Mouse (Mus musculus): ENCODE data around the gene Prr18. TPM values are rescaled to one million over a fixed set of nuclear protein-coding genes. Genes with fewer than 3 reads are reported as not detected.
A peak's percentile ranks its signal among the peaks of the same experiment; 100 is the strongest.
"Not testable (repeated sequence)": the region's sequence is repeated elsewhere in the genome, so short reads cannot be mapped to it uniquely, and the experiment has no call there.

Prr18 gene
- total and polyA plus RNA-seq, 2 experiments from 2014 or later = not detected

DNA sequence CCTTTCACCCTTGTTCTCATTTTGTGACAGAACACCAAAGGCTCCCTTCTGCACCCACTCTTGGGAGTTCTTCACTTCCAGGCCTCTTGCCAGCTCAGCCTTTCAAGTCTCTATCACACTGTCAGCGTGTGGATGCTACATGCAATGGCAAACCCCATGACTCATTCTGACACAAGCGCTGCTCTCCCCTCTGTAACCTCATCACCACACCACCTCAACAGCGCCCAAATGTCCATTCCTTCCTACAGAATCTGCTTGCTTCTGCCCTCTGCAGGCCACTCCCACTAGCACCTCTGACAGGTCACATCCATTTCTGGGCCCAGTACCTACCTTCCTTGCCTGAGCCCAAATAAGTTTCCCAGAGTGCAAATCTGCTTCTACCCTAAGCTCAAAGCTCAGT is 31.5 kb upstream of the Prr18 start:
- H3K27ac ChIP-seq (ENCODE audit: low read depth) = no peak overlapping the region
- no peaks in the 10 kb centered on the region for H3K9me3 ChIP-seq (replicated peaks; ENCODE audit: control insufficient read depth, low read length)
- no peak overlapping the region for H3K9ac ChIP-seq (replicated peaks; ENCODE audit: low read depth, low read length)
- H3K36me3 ChIP-seq (replicated peaks; ENCODE audit: control insufficient read depth, insufficient read depth, low read length) = no peaks in the 10 kb centered on the region
- H3K4me1 ChIP-seq (ENCODE audit: control insufficient read depth, insufficient read depth) = no peaks in the 10 kb centered on the region
- no peak for DNase-seq (ENCODE audit: low spot score)
- H3K27me3 ChIP-seq (ENCODE audit: control insufficient read depth, insufficient read depth, low read length) = no peaks in the 10 kb centered on the region
- no peak overlapping the region for H3K4me3 ChIP-seq (ENCODE audit: low read depth, low read length)
- no peak for TF ChIP-seq EP300 (IDR thresholded peaks at IDR 0.05; ENCODE audit: low read depth)
- TF ChIP-seq CTCF (IDR thresholded peaks at IDR 0.05; ENCODE audit: low read depth) = peak; percentile 42
- WGBS = 26% methylated on average over 3 of the region's 3 CpGs
- no peak overlapping the region for H3K4me2 ChIP-seq (ENCODE audit: low read depth, low read length)
- peak; percentile 30; the same call in 1 of the 2 replicates for ATAC-seq (ENCODE audit: insufficient read depth, low read depth)

DNA sequence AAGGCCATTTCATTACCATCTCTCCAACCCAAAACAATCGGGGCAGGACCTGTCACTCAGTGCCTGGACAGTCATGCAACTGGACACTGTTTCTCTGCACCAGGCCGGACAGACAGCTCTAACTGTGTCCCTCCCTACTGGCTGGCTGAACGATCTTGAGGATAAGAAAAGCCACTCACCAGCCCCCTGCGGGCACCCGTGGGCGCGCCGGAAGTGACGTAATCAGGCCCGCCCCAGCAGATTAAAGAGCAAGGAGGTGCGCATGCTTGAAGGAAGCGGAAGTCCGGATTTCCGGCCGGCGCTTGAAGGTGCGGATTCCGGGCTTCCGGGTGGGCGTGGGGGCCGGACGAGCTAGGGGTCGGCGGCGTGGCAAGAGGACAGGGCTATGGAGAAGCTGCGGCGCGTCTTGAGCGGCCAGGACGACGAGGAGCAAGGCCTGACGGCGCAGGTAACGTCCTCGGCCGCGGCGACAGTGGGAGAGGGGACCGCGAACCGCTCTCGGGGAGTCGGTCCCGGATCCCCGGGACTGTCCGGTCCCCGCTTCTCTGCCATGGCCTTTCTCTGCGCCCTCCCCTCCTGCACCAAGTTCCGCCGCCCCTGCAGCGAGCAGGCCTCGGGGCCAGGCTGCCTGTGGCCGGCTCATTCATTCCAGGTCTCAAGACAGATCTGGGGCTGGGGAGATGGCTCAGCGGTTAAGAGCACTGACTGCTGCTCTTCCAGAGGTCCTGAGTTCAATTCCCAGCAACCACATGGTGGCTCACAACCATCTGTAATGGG is 26.2 kb upstream of the Prr18 start, which contains the start of gene Sft2d1:
Sft2d1 (plus strand) TSS at position 265 of the 777 bp plus-strand sequence.
- Histone ChIP-seq H3K27ac (ENCODE audit: low read depth) (peak within 1 kb of the TSS; percentile 78), H3K27me3 (ENCODE audit: control insufficient read depth, insufficient read depth, low read length) (no peaks in the 10 kb centered on the region), H3K9me3 (replicated peaks; ENCODE audit: control insufficient read depth, low read length) (no peaks in the 10 kb centered on the region), H3K4me3 (ENCODE audit: low read depth, low read length) (peak within 1 kb of the TSS; percentile 96), H3K4me2 (ENCODE audit: low read depth, low read length) (peak within 1 kb of the TSS; percentile 83), H3K9ac (replicated peaks; ENCODE audit: low read depth, low read length) (peak within 1 kb of the TSS; percentile 74), H3K36me3 (replicated peaks; ENCODE audit: control insufficient read depth, insufficient read depth, low read length) (no peaks in the 10 kb centered on the region), H3K4me1 (ENCODE audit: control insufficient read depth, insufficient read depth) (peaks cover 3% of the 10 kb centered on the region; the same call in 1 of the 2 replicates)
- peak; percentile 91 for DNase-seq (ENCODE audit: low spot score)
- TF ChIP-seq CTCF (IDR thresholded peaks at IDR 0.05; ENCODE audit: low read depth) (no peak), EP300 (IDR thresholded peaks at IDR 0.05; ENCODE audit: low read depth) (peak; percentile 80)
- WGBS = under 1% methylated on average over 53 of the region's 54 CpGs
- ATAC-seq (ENCODE audit: insufficient read depth, low read depth) = peak; percentile 96

- H3K36me3 ChIP-seq (replicated peaks; ENCODE audit: control insufficient read depth, insufficient read depth, low read length) = no peaks in the 10 kb centered on the region
- WGBS = 35% methylated on average over 3 of the region's 3 CpGs
- no peaks in the 10 kb centered on the region for H3K27me3 ChIP-seq (ENCODE audit: control insufficient read depth, insufficient read depth, low read length)
- ATAC-seq (ENCODE audit: insufficient read depth, low read depth) (no peak), DNase-seq (ENCODE audit: low spot score) (no peak)
- no peaks in the 10 kb centered on the region for H3K9me3 ChIP-seq (replicated peaks; ENCODE audit: control insufficient read depth, low read length)
- H3K4me3 ChIP-seq (ENCODE audit: low read depth, low read length) = peak overlapping the region; percentile 96
- H3K27ac ChIP-seq (ENCODE audit: low read depth) = peak overlapping the region; percentile 78; the same call in 1 of the 2 replicates
- H3K9ac ChIP-seq (replicated peaks; ENCODE audit: low read depth, low read length) = peak overlapping the region; percentile 74
- peaks cover 3% of the 10 kb centered on the region; the same call in 1 of the 2 replicates for H3K4me1 ChIP-seq (ENCODE audit: control insufficient read depth, insufficient read depth)
- peak overlapping the region; percentile 83 for H3K4me2 ChIP-seq (ENCODE audit: low read depth, low read length)
- TF ChIP-seq EP300 (IDR thresholded peaks at IDR 0.05; ENCODE audit: low read depth) (no peak), CTCF (IDR thresholded peaks at IDR 0.05; ENCODE audit: low read depth) (no peak)
These were observed 25.5 kb upstream of the Prr18 start for GRCm38 (mm10) chr17:8311751-8312150.

DNA sequence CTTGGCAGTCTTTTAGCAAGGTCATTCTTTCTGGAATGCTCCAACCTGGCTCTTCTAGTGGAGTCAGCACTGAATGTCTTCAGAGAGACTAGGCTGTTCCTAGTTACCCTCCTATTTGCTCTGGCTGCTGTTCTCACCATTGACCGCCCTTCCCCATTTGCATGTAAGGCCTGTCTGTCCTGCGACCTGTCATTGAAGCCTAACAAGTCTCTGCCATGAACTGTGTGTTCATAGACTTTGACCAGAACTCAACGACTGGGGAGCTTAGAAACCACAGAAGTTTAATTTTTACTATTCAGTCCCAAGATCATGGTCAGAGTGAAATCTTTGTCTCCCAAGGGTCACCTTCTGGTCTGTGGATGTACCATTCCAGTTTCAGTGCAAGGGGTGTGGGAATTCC is 23.3 kb upstream of the Prr18 start:
- no peak overlapping the region for H3K4me3 ChIP-seq (ENCODE audit: low read depth, low read length)
- H3K9ac ChIP-seq (replicated peaks; ENCODE audit: low read depth, low read length) = no peak overlapping the region
- TF ChIP-seq CTCF (IDR thresholded peaks at IDR 0.05; ENCODE audit: low read depth) (no peak), EP300 (IDR thresholded peaks at IDR 0.05; ENCODE audit: low read depth) (no peak)
- H3K27ac ChIP-seq (ENCODE audit: low read depth) = no peak overlapping the region
- H3K9me3 ChIP-seq (replicated peaks; ENCODE audit: control insufficient read depth, low read length) = no peaks in the 10 kb centered on the region
- DNase-seq (ENCODE audit: low spot score) (no peak), ATAC-seq (ENCODE audit: insufficient read depth, low read depth) (no peak)
- H3K4me2 ChIP-seq (ENCODE audit: low read depth, low read length) = no peak overlapping the region
- H3K27me3 ChIP-seq (ENCODE audit: control insufficient read depth, insufficient read depth, low read length) = no peaks in the 10 kb centered on the region
- WGBS = 82% methylated on average over 3 of the region's 3 CpGs
- peaks cover 3% of the 10 kb centered on the region; the same call in 1 of the 2 replicates for H3K4me1 ChIP-seq (ENCODE audit: control insufficient read depth, insufficient read depth)
- no peaks in the 10 kb centered on the region for H3K36me3 ChIP-seq (replicated peaks; ENCODE audit: control insufficient read depth, insufficient read depth, low read length)

DNA sequence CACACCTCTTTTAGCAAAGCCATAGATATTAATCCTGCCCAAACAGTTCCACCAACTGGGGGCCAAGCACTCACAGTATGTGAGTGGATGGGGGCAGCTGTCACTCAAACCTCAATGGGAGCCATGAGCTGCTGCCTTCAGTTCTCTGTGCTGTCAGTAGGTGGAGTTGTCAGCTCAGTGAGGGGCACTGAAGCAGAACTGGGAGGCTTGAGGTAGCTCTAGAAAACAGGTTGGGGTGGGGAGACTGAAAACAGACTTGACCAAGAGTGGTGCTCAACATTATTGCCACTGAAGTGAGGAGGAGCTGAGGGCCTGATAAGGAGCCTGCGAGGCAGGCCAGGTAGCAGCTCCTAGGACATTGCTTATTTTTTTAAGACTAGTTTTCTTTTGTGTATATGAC is 21.0 kb upstream of the Prr18 start:
- 56% methylated on average over 1 of the region's 1 CpGs for WGBS
- peak; percentile 57 for TF ChIP-seq CTCF (IDR thresholded peaks at IDR 0.05; ENCODE audit: low read depth)
- no peak for TF ChIP-seq EP300 (IDR thresholded peaks at IDR 0.05; ENCODE audit: low read depth)
- H3K9ac ChIP-seq (replicated peaks; ENCODE audit: low read depth, low read length) = no peak overlapping the region
- peaks cover 3% of the 10 kb centered on the region; the same call in 1 of the 2 replicates for H3K4me1 ChIP-seq (ENCODE audit: control insufficient read depth, insufficient read depth)
- H3K36me3 ChIP-seq (replicated peaks; ENCODE audit: control insufficient read depth, insufficient read depth, low read length) = no peaks in the 10 kb centered on the region
- H3K9me3 ChIP-seq (replicated peaks; ENCODE audit: control insufficient read depth, low read length) = no peaks in the 10 kb centered on the region
- DNase-seq (ENCODE audit: low spot score) (no peak), ATAC-seq (ENCODE audit: insufficient read depth, low read depth) (no peak)
- H3K27ac ChIP-seq (ENCODE audit: low read depth) = no peak overlapping the region
- H3K27me3 ChIP-seq (ENCODE audit: control insufficient read depth, insufficient read depth, low read length) = no peaks in the 10 kb centered on the region
- no peak overlapping the region for H3K4me2 ChIP-seq (ENCODE audit: low read depth, low read length)
- H3K4me3 ChIP-seq (ENCODE audit: low read depth, low read length) = no peak overlapping the region

GRCm38 (mm10) chr17:8326877-8327276 is 10.4 kb upstream of the Prr18 start:
- ATAC-seq (ENCODE audit: insufficient read depth, low read depth); H3K4me2 ChIP-seq (ENCODE audit: low read depth, low read length); H3K4me1 ChIP-seq (ENCODE audit: control insufficient read depth, insufficient read depth); H3K9me3 ChIP-seq (replicated peaks; ENCODE audit: control insufficient read depth, low read length); DNase-seq (ENCODE audit: low spot score); H3K9ac ChIP-seq (replicated peaks; ENCODE audit: low read depth, low read length); H3K27ac ChIP-seq (ENCODE audit: low read depth); H3K27me3 ChIP-seq (ENCODE audit: control insufficient read depth, insufficient read depth, low read length); H3K4me3 ChIP-seq (ENCODE audit: low read depth, low read length): not testable (repeated sequence)
- peaks cover 16% of the 10 kb centered on the region for H3K36me3 ChIP-seq (replicated peaks; ENCODE audit: control insufficient read depth, insufficient read depth, low read length)
- WGBS = 86% methylated on average over 9 of the region's 11 CpGs

Data from heart, postnatal 0 days (tissue).